Mouse (Mus musculus): Measurements from ENCODE around the gene Foxb1. TPM values are rescaled to one million over a fixed set of nuclear protein-coding genes. Genes with fewer than 3 reads are reported as not detected.

Foxb1 gene
- polyA plus RNA-seq (2014; fragmentation: Nextera tagmentation; extraction: Ambion mirVana) = not detected in 2 replicates

GRCm38 (mm10) chr9:69760371-69761301 lies at the start of gene Foxb1:
Gene Foxb1, minus strand, starts transcription at chr9:69760940.
- Histone ChIP-seq H3K9ac (no peak within 1 kb of the TSS), H3K4me1 (ENCODE audit: insufficient read depth) (no peaks in the 10 kb centered on the region; the same call in 1 of the 2 replicates), H3K27me3 (ENCODE audit: insufficient read depth, low read length) (peaks cover 100% of the 10 kb centered on the region), H3K27ac (ENCODE audit: low read depth) (no peak within 1 kb of the TSS), H3K36me3 (ENCODE audit: insufficient read depth) (no peaks in the 10 kb centered on the region), H3K4me3 (ENCODE audit: low read depth, low read length) (0 out of 2 replicates have a peak within 1 kb of the TSS, but pooled peaks have one; percentile 8), H3K4me2 (no peak within 1 kb of the TSS), H3K9me3 (ENCODE audit: low read depth, low read length) (no peaks in the 10 kb centered on the region)
- WGBS = under 1% methylated on average over 60 of the region's 60 CpGs
- TF ChIP-seq CTCF (IDR thresholded peaks at IDR 0.05; ENCODE audit: low read depth) = no peak
- ATAC-seq (ENCODE audit: insufficient read depth) (no peak), DNase-seq (peak; percentile 27)

- Histone ChIP-seq H3K9me3 (ENCODE audit: low read depth, low read length) (no peaks in the 10 kb centered on the region), H3K27ac (ENCODE audit: low read depth) (no peak overlapping the region), H3K36me3 (ENCODE audit: insufficient read depth) (no peaks in the 10 kb centered on the region), H3K4me1 (ENCODE audit: insufficient read depth) (no peaks in the 10 kb centered on the region), H3K9ac (no peak overlapping the region), H3K27me3 (ENCODE audit: insufficient read depth, low read length) (no peaks in the 10 kb centered on the region), H3K4me3 (ENCODE audit: low read depth, low read length) (no peak overlapping the region), H3K4me2 (no peak overlapping the region)
- peak; percentile 53 for TF ChIP-seq CTCF (IDR thresholded peaks at IDR 0.05; ENCODE audit: low read depth)
- ATAC-seq (ENCODE audit: insufficient read depth) = no peak
- WGBS = 53% methylated on average over 7 of the region's 7 CpGs
- peak; percentile 45 for DNase-seq
Measured at GRCm38 (mm10) chr9:69790562-69790961, 29.8 kb upstream of the Foxb1 start.

- Histone ChIP-seq H3K4me3 (ENCODE audit: low read depth, low read length) (no peak overlapping the region), H3K27me3 (ENCODE audit: insufficient read depth, low read length) (no peaks in the 10 kb centered on the region), H3K36me3 (ENCODE audit: insufficient read depth) (no peaks in the 10 kb centered on the region), H3K9me3 (ENCODE audit: low read depth, low read length) (no peaks in the 10 kb centered on the region), H3K4me1 (ENCODE audit: insufficient read depth) (no peaks in the 10 kb centered on the region), H3K27ac (ENCODE audit: low read depth) (no peak overlapping the region), H3K4me2 (no peak overlapping the region), H3K9ac (no peak overlapping the region)
- no peak for TF ChIP-seq CTCF (IDR thresholded peaks at IDR 0.05; ENCODE audit: low read depth)
- WGBS = 79% methylated on average over 2 of the region's 2 CpGs
- DNase-seq = no peak
- no peak for ATAC-seq (ENCODE audit: insufficient read depth)
Measured at GRCm38 (mm10) chr9:69779996-69780395, 19.3 kb upstream of the Foxb1 start.

- no peak for DNase-seq
- Histone ChIP-seq H3K27me3 (ENCODE audit: insufficient read depth, low read length) (peaks cover 89% of the 10 kb centered on the region), H3K9ac (no peak overlapping the region), H3K4me3 (ENCODE audit: low read depth, low read length) (no peak overlapping the region), H3K27ac (ENCODE audit: low read depth) (no peak overlapping the region), H3K9me3 (ENCODE audit: low read depth, low read length) (no peaks in the 10 kb centered on the region), H3K4me2 (no peak overlapping the region), H3K36me3 (ENCODE audit: insufficient read depth) (no peaks in the 10 kb centered on the region), H3K4me1 (ENCODE audit: insufficient read depth) (no peaks in the 10 kb centered on the region)
- ATAC-seq (ENCODE audit: insufficient read depth) = no peak
- WGBS = 7% methylated on average over 21 of the region's 21 CpGs
- no peak for TF ChIP-seq CTCF (IDR thresholded peaks at IDR 0.05; ENCODE audit: low read depth)
Measured at GRCm38 (mm10) chr9:69769949-69770585, 9.3 kb upstream of the Foxb1 start.

GRCm38 (mm10) chr9:69769091-69769948 lies 8.6 kb upstream of the Foxb1 start:
- no peak overlapping the region for H3K27ac ChIP-seq (ENCODE audit: low read depth)
- H3K9ac ChIP-seq = no peak overlapping the region
- no peak overlapping the region for H3K4me2 ChIP-seq
- H3K9me3 ChIP-seq (ENCODE audit: low read depth, low read length) = no peaks in the 10 kb centered on the region
- H3K4me1 ChIP-seq (ENCODE audit: insufficient read depth) = no peaks in the 10 kb centered on the region
- DNase-seq (no peak), ATAC-seq (ENCODE audit: insufficient read depth) (no peak)
- no peak overlapping the region for H3K4me3 ChIP-seq (ENCODE audit: low read depth, low read length)
- no peaks in the 10 kb centered on the region for H3K36me3 ChIP-seq (ENCODE audit: insufficient read depth)
- H3K27me3 ChIP-seq (ENCODE audit: insufficient read depth, low read length) = peaks cover 97% of the 10 kb centered on the region
- 1% methylated on average over 36 of the region's 36 CpGs for WGBS
- no peak for TF ChIP-seq CTCF (IDR thresholded peaks at IDR 0.05; ENCODE audit: low read depth)

- Histone ChIP-seq H3K4me2 (no peak overlapping the region), H3K4me1 (ENCODE audit: insufficient read depth) (no peaks in the 10 kb centered on the region), H3K9ac (no peak overlapping the region), H3K36me3 (ENCODE audit: insufficient read depth) (no peaks in the 10 kb centered on the region), H3K9me3 (ENCODE audit: low read depth, low read length) (no peaks in the 10 kb centered on the region), H3K27ac (ENCODE audit: low read depth) (no peak overlapping the region), H3K27me3 (ENCODE audit: insufficient read depth, low read length) (peaks cover 100% of the 10 kb centered on the region), H3K4me3 (ENCODE audit: low read depth, low read length) (no peak overlapping the region)
- no peak for ATAC-seq (ENCODE audit: insufficient read depth)
- TF ChIP-seq CTCF (IDR thresholded peaks at IDR 0.05; ENCODE audit: low read depth) = no peak
- DNase-seq = no peak
- WGBS = 2% methylated on average over 28 of the region's 28 CpGs
Measured at GRCm38 (mm10) chr9:69768136-69768875, 7.6 kb upstream of the Foxb1 start.

Measured in lung, embryonic 14.5 days (tissue).